Mouse (Mus musculus) liver, embryonic 14.5 days (tissue): ENCODE results near the gene Aamdc.

Source experiments
- CTCF ChIP-seq: IDR thresholded peaks from 2 replicates; pipeline ENCODE4 v1.5.1; 2016; ENCODE audit warnings: antibody characterized with exemption, low read depth, control low read depth
- EP300 ChIP-seq: IDR thresholded peaks from 2 replicates; pipeline ENCODE4 v1.6.1; 2016; ENCODE audit warnings: antibody characterized with exemption, low read depth

GRCm38 (mm10) chr7:97519935-97520334, 59.4 kb downstream of the Aamdc start:
- no peak for TF ChIP-seq CTCF
- no peak for TF ChIP-seq EP300
